Mouse (Mus musculus): Measurements from ENCODE around the gene Oog3. TPM values are rescaled to one million over a fixed set of nuclear protein-coding genes. Genes with fewer than 3 reads are reported as not detected.

Oog3 gene
- polyA plus RNA-seq (2015; fragmentation: Nextera tagmentation; extraction: Ambion mirVana): not detected in 2 replicates

DNA sequence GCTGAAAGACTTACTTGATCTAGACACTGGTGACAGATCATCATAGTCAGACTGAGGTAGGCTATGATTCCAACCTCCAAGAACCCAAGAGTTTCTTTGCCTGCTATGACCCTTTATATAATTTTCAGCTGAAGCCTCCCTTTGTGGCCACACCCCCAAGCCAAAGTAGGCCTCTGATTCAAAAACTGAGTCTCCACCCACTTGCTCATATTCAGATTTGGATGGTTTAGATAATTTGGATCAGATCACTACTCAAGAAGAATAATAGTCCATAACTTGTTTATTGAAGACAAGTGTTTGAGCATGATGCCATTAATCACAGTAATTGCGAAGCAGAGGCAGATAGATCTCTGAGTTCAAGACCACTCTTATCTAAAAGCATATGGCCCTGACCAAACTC lies at the start of gene Oog3:
Gene Oog3 (minus strand): TSS at position 101 of the 400 bp plus-strand sequence.
- Histone ChIP-seq H3K27ac (replicated peaks) (no peak within 1 kb of the TSS), H3K4me3 (ENCODE audit: low read depth, low read length) (no peak within 1 kb of the TSS), H3K4me2 (replicated peaks; ENCODE audit: low read depth) (no peak within 1 kb of the TSS), H3K9me3 (ENCODE audit: control insufficient read depth, low read length) (no peaks in the 10 kb centered on the region), H3K27me3 (ENCODE audit: control insufficient read depth, insufficient read depth, low read length) (no peaks in the 10 kb centered on the region), H3K9ac (ENCODE audit: low read length) (no peak within 1 kb of the TSS), H3K4me1 (replicated peaks; ENCODE audit: control insufficient read depth, insufficient read depth) (no peaks in the 10 kb centered on the region), H3K36me3 (ENCODE audit: control insufficient read depth, insufficient read depth, low read length) (no peaks in the 10 kb centered on the region)
- no peak for TF ChIP-seq EP300 (optimal IDR thresholded peaks at IDR 0.05)
- TF ChIP-seq CTCF (IDR thresholded peaks at IDR 0.05; ENCODE audit: low read depth): no peak
- ATAC-seq (ENCODE audit: low FRiP score, low TSS enrichment) (no peak), DNase-seq (ENCODE audit: low spot score) (no peak)
- WGBS: 75% methylated on average over 1 of the region's 1 CpGs

- Histone ChIP-seq H3K27ac (replicated peaks) (no peak within 1 kb of the TSS), H3K36me3 (ENCODE audit: control insufficient read depth, insufficient read depth, low read length) (no peaks in the 10 kb centered on the region)
These were observed 28.0 kb upstream of the Oog3 start, which contains the start of gene Oog2 for GRCm38 (mm10) chr4:144190419-144190818. TSS of gene Oog2 (plus strand) at chr4:144190719.

More at GRCm38 (mm10) chr4:144190419-144190818, 28.0 kb upstream of the Oog3 start, which contains the start of gene Oog2:
- ATAC-seq (ENCODE audit: low FRiP score, low TSS enrichment): no peak
- no peaks in the 10 kb centered on the region for H3K27me3 ChIP-seq (ENCODE audit: control insufficient read depth, insufficient read depth, low read length)
- no peak within 1 kb of the TSS for H3K4me3 ChIP-seq (ENCODE audit: low read depth, low read length)
- H3K9ac ChIP-seq (ENCODE audit: low read length): no peak within 1 kb of the TSS
- H3K4me1 ChIP-seq (replicated peaks; ENCODE audit: control insufficient read depth, insufficient read depth): no peaks in the 10 kb centered on the region
- H3K4me2 ChIP-seq (replicated peaks; ENCODE audit: low read depth): no peak within 1 kb of the TSS
- 16% methylated on average over 1 of the region's 1 CpGs for whole genome bisulfite sequencing
- no peaks in the 10 kb centered on the region for H3K9me3 ChIP-seq (ENCODE audit: control insufficient read depth, low read length)
- no peak for DNase-seq (ENCODE audit: low spot score)
- TF ChIP-seq CTCF (IDR thresholded peaks at IDR 0.05; ENCODE audit: low read depth): no peak
- no peak for TF ChIP-seq EP300 (optimal IDR thresholded peaks at IDR 0.05)

Other genes starting within 250 kb of the Oog3 start
- not detected in 2 replicates for gene Pramef25, start 211.6 kb downstream of the Oog3 start, polyA plus RNA-seq (2015; fragmentation: Nextera tagmentation; extraction: Ambion mirVana)
- gene Gm13101, start 195.7 kb downstream of the Oog3 start, polyA plus RNA-seq (2015; fragmentation: Nextera tagmentation; extraction: Ambion mirVana): not detected in 2 replicates
- gene Pramef17, start 168.3 kb downstream of the Oog3 start, polyA plus RNA-seq (2015; fragmentation: Nextera tagmentation; extraction: Ambion mirVana): not detected in 2 replicates
- gene Pramel4, start 103.5 kb downstream of the Oog3 start, polyA plus RNA-seq (2015; fragmentation: Nextera tagmentation; extraction: Ambion mirVana): not detected in 2 replicates
- not detected in 2 replicates for gene Gm13102, start 56.2 kb downstream of the Oog3 start, polyA plus RNA-seq (2015; fragmentation: Nextera tagmentation; extraction: Ambion mirVana)
- gene Oog2, start 28.1 kb upstream of the Oog3 start, polyA plus RNA-seq (2015; fragmentation: Nextera tagmentation; extraction: Ambion mirVana): not detected in 2 replicates
- gene C87977, start 50.7 kb upstream of the Oog3 start, polyA plus RNA-seq (2015; fragmentation: Nextera tagmentation; extraction: Ambion mirVana): not detected in 2 replicates
- gene Pramel5, start 117.8 kb upstream of the Oog3 start, polyA plus RNA-seq (2015; fragmentation: Nextera tagmentation; extraction: Ambion mirVana): not detected in 2 replicates
- gene Gm13128, start 167.6 kb upstream of the Oog3 start, polyA plus RNA-seq (2015; fragmentation: Nextera tagmentation; extraction: Ambion mirVana): not detected in 2 replicates
- not detected in 2 replicates for gene Gm13119, start 195.3 kb upstream of the Oog3 start, polyA plus RNA-seq (2015; fragmentation: Nextera tagmentation; extraction: Ambion mirVana)
- not detected in 2 replicates for gene Pramef20, start 215.3 kb upstream of the Oog3 start, polyA plus RNA-seq (2015; fragmentation: Nextera tagmentation; extraction: Ambion mirVana)
- gene Pramef12, start 245.8 kb upstream of the Oog3 start, polyA plus RNA-seq (2015; fragmentation: Nextera tagmentation; extraction: Ambion mirVana): 0.25 and 0.28 TPM in 2 replicates